In genomic region chr2:153446476-153446875, GRCm38 (mm10) we compare ENCODE assay signal across 12 mouse cellular contexts. TPM values are rescaled to one million over a fixed set of nuclear protein-coding genes. Genes with fewer than 3 reads are reported as not detected.
DNase-seq lines count a peak whose midpoint lies in the region; ATAC-seq and TF ChIP-seq lines count a peak whose summit lies in the region.
"Had no signal": no experiment of that assay in that cellular context is flagged by ENCODE, and none has a peak within 500 bp of the region (broad histone marks: within the 10 kb centered on the region; RNA-seq: fewer than 3 reads in every experiment).

No protein-coding gene starts in this region.

- H3K27ac ChIP-seq in hindbrain, embryonic 10.5 days: no peak overlapping the region
- H3K27ac ChIP-seq in hindbrain, postnatal 0 days: no peak overlapping the region
- 0 out of 2 replicates have a peak overlapping the region, but pooled peaks have one; percentile 3 for H3K27ac ChIP-seq in forebrain, postnatal 0 days (ENCODE audit: low read depth, low read length)
- peak overlapping the region; percentile 98 for H3K27ac ChIP-seq in midbrain, embryonic 13.5 days
- H3K27ac ChIP-seq: macrophage had no signal

- WGBS in hindbrain, embryonic 10.5 days: 26% methylated on average over 4 of the region's 4 CpGs
- WGBS in hindbrain, postnatal 0 days: 25% methylated on average over 4 of the region's 4 CpGs
- 22% methylated on average over 4 of the region's 4 CpGs for WGBS in forebrain, postnatal 0 days
- 25% methylated on average over 4 of the region's 4 CpGs for WGBS in midbrain, embryonic 13.5 days

- no peaks in the 10 kb centered on the region for H3K36me3 ChIP-seq in hindbrain, embryonic 10.5 days
- H3K36me3 ChIP-seq in hindbrain, postnatal 0 days (ENCODE audit: insufficient read depth, low read length): no peaks in the 10 kb centered on the region
- no peaks in the 10 kb centered on the region; the same call in 1 of the 2 replicates for H3K36me3 ChIP-seq in forebrain, postnatal 0 days (ENCODE audit: insufficient read depth)
- no peaks in the 10 kb centered on the region for H3K36me3 ChIP-seq in midbrain, embryonic 13.5 days

- H3K4me1 ChIP-seq in hindbrain, embryonic 10.5 days (replicated peaks): peaks cover 56% of the 10 kb centered on the region
- peaks cover 11% of the 10 kb centered on the region for H3K4me1 ChIP-seq in hindbrain, postnatal 0 days (ENCODE audit: insufficient read depth, low read length)
- H3K4me1 ChIP-seq in forebrain, postnatal 0 days (ENCODE audit: insufficient read depth): peaks cover 12% of the 10 kb centered on the region; the same call in 1 of the 2 replicates
- peaks cover 24% of the 10 kb centered on the region for H3K4me1 ChIP-seq in midbrain, embryonic 13.5 days (replicated peaks)

- intact Hi-C loops in left cerebral cortex, postnatal 25 days (cut with DNase I): no loop called here

- H3K27me3 ChIP-seq in hindbrain, embryonic 10.5 days (ENCODE audit: insufficient read depth, poor library complexity, severe bottlenecking): peaks cover 9% of the 10 kb centered on the region
- H3K27me3 ChIP-seq in hindbrain, postnatal 0 days (ENCODE audit: insufficient read depth, low read length): no peaks in the 10 kb centered on the region
- no peaks in the 10 kb centered on the region for H3K27me3 ChIP-seq in forebrain, postnatal 0 days (ENCODE audit: insufficient read depth, low read length)
- no peaks in the 10 kb centered on the region for H3K27me3 ChIP-seq in midbrain, embryonic 13.5 days

- no peak overlapping the region for H3K4me2 ChIP-seq in hindbrain, postnatal 0 days (ENCODE audit: low read depth, low read length)
- peak overlapping the region; percentile 77; the same call in 1 of the 2 replicates for H3K4me2 ChIP-seq in forebrain, postnatal 0 days (ENCODE audit: low read depth)
- H3K4me2 ChIP-seq in midbrain, embryonic 13.5 days (replicated peaks): peak overlapping the region; percentile 92

- no peak overlapping the region for H3K9ac ChIP-seq in hindbrain, postnatal 0 days (replicated peaks; ENCODE audit: low read length)
- no peak overlapping the region for H3K9ac ChIP-seq in forebrain, postnatal 0 days
- no peak overlapping the region for H3K9ac ChIP-seq in midbrain, embryonic 13.5 days (replicated peaks)

- DNase-seq in hindbrain, embryonic 10.5 days (ENCODE audit: low spot score): no peak
- DNase-seq in hindbrain, postnatal 0 days (ENCODE audit: low spot score): no peak
- peak; percentile 63 for DNase-seq in embryo, embryonic 11 days
- peak; percentile 26 for DNase-seq in forebrain, postnatal 0 days
- DNase-seq in cerebellum, adult 8-10 months: no peak
- no peak for DNase-seq in left cerebral cortex, adult 18-20 months (ENCODE audit: low spot score in 2 of 2)
- no peak for DNase-seq in left cerebral cortex, postnatal 25 days (ENCODE audit: low spot score in 2 of 2)
- DNase-seq: layer of hippocampus, postnatal 36 days had no signal

- peak overlapping the region; percentile 95; the same call in 1 of the 2 replicates for H3K4me3 ChIP-seq in hindbrain, embryonic 10.5 days
- H3K4me3 ChIP-seq in hindbrain, postnatal 0 days (ENCODE audit: low read length): no peak overlapping the region
- H3K4me3 ChIP-seq in forebrain, postnatal 0 days (ENCODE audit: low read depth, low read length): 0 out of 2 replicates have a peak overlapping the region, but pooled peaks have one; percentile 89
- peak overlapping the region; percentile 95; the same call in 1 of the 2 replicates for H3K4me3 ChIP-seq in midbrain, embryonic 13.5 days (replicated peaks)

- no peak for ATAC-seq in hindbrain, postnatal 0 days
- ATAC-seq in forebrain, postnatal 0 days: no peak
- ATAC-seq in midbrain, embryonic 13.5 days: no peak

- no peak for TF ChIP-seq CTCF in hindbrain, postnatal 0 days (IDR thresholded peaks at IDR 0.05; ENCODE audit: low read depth)
- no peak for TF ChIP-seq CTCF in forebrain, postnatal 0 days (IDR thresholded peaks at IDR 0.05; ENCODE audit: low read depth)

- no peaks in the 10 kb centered on the region for H3K9me3 ChIP-seq in hindbrain, embryonic 10.5 days
- H3K9me3 ChIP-seq in hindbrain, postnatal 0 days (ENCODE audit: low read length): no peaks in the 10 kb centered on the region
- H3K9me3 ChIP-seq in forebrain, postnatal 0 days (ENCODE audit: low read length): no peaks in the 10 kb centered on the region
- H3K9me3 ChIP-seq in midbrain, embryonic 13.5 days: no peaks in the 10 kb centered on the region

RNA-seq across cellular contexts. Expression of gene 4930404H24Rik, which starts 46.1 kb away (rescaled TPM):
- not detected in 2 replicates for polyA plus RNA-seq in hindbrain, embryonic 10.5 days (2016; fragmentation: Nextera tagmentation; extraction: Ambion mirVana)
- not detected in 2 replicates for total RNA-seq in hindbrain, postnatal 0 days (2014; rRNA removed)
- polyA plus RNA-seq in hindbrain, postnatal 0 days (2015; fragmentation: Nextera tagmentation; extraction: Ambion mirVana): not detected in 2 replicates
- total RNA-seq in forebrain, postnatal 0 days (2014; rRNA removed): not detected in 2 replicates
- polyA plus RNA-seq in forebrain, postnatal 0 days (2015; fragmentation: Nextera tagmentation; extraction: Ambion mirVana): not detected in 2 replicates
- polyA plus RNA-seq in midbrain, embryonic 13.5 days (2015; fragmentation: Nextera tagmentation; extraction: Ambion mirVana): not detected in 2 replicates
- total RNA-seq in left cerebral cortex, adult 18-20 months (2021): 1 to 10 TPM in 1 of 2 experiments, not detected in 1; 1.3 TPM
- not detected for total RNA-seq in left cerebral cortex, postnatal 25 days (2021)
- total RNA-seq: CH12.LX; heart, postnatal 36 days; layer of hippocampus, postnatal 36 days had no signal
- polyA plus RNA-seq: macrophage had no signal

Comparison
In these comparisons a context has a peak if more than half of its experiments do, and no peak if none do; other contexts are left out.
1. DNase-seq: peak in embryo, embryonic 11 days (single experiment) and forebrain, postnatal 0 days (single experiment); none in hindbrain, embryonic 10.5 days (single experiment), hindbrain, postnatal 0 days (single experiment), cerebellum, adult 8-10 months (single experiment), left cerebral cortex, adult 18-20 months (0 of 2) and left cerebral cortex, postnatal 25 days (0 of 2).
2. H3K27ac ChIP-seq: peak in forebrain, postnatal 0 days (single experiment) and midbrain, embryonic 13.5 days (single experiment); none in hindbrain, embryonic 10.5 days (single experiment) and hindbrain, postnatal 0 days (single experiment).